Mouse (Mus musculus) megakaryocyte progenitor cell, adult 5-6 weeks (primary cell): Measurements from ENCODE around the gene Krt86. TPM values are rescaled to one million over a fixed set of nuclear protein-coding genes. Genes with fewer than 3 reads are reported as not detected.

Experiments used
- ATAC-seq: replicated peaks from 2 replicates; pipeline ENCODE4 v1.8.0; 2016; ENCODE audit warnings: mild to moderate bottlenecking, moderate TSS enrichment, inconsistent platforms; ENCODE audit not compliant: poor library complexity
- total RNA-seq, 2 experiments: library from RNA; stranded (forward) in 1 of 2; stranded (reverse) in 1 of 2; fragments of 157-497, 149-512 nt in 1 of 2; fragments of 200-1000 nt in 1 of 2; gene quantifications; 2 replicates each; pipeline versions ENCODE4 v1.2.3 to v1.2.4; 2015 to 2017

Gene Krt86
- total RNA-seq (2015) = not detected in 2 replicates
- total RNA-seq (2017) = not detected in 2 replicates

DNA sequence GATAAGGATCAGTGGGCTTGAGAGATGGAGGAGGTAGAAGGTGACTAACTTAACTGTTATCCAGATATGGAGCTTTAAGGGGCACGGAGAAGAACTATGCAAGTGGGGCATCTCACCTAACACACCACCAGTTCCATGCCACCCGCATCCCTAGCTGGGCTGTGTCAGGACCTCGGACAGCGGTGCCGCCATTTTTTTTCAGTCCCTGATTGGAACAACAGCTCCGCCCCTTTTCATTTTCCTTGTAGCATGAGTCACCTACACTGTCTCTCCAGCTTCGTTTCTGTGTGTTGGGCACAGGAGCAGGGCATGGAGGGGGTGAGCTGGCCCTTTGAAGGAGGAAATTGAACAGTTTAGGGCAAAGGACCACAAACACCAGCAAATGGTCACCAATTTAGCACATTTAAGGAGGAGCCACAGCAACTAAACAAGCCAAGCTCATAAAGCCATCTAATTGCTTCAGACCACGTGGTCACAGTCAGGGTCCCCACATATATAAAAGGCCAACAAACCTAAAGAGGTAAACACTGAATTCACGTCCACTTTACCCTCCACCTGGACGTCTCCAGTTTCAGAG, at the start of gene Krt86:
Gene Krt86 (plus strand): TSS at position 527 of the 577 bp plus-strand sequence.
- ATAC-seq = peak; percentile 71

- no peak for ATAC-seq
Measured at GRCm38 (mm10) chr15:101424914-101425313, 48.4 kb upstream of the Krt86 start.

- ATAC-seq = peak; percentile 44
Measured at GRCm38 (mm10) chr15:101436611-101437010, 36.7 kb upstream of the Krt86 start.

DNA sequence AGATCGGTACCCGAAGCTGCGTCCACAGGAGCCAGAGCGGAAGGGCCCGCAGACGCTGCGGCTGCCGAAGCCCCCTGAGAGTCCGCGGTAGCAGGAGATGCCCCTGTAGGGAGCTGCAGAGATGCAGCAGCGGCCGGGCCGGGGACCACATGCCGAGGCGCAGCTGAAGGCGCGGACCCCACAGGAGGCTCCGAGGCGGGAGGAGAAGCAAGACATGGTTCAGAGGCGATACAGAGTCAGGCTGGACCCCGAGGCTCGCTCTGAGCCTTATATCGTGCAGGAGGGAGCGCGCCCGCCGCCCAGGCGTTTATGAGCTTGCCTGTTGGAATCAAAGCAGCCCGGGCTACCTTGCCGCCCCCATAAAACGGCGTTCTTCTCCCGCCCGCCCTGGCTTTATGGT, 34.7 kb upstream of the Krt86 start, which contains the start of gene Krt87:
Gene Krt87 (minus strand): TSS at position 250 of the 400 bp plus-strand sequence.
- ATAC-seq = no peak

DNA sequence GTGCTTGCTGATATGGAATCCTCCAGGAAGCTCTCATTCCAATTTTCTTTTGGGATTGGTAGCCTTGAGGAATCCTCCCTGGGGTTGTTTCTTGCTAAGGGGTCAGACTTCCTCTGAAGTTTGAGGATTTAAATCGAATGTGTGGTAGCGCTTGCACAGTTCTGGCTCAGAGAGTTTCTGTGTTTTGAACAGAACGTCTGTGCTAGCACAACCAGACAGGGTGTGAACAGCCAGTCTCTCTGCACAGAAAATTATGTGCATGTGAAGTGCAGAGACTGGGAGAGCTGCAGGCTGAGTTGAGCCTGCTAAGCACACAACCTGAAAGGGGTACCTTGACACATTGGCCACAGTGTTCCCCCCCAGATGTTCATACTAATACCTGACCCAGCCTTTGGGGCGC, 32.4 kb upstream of the Krt86 start:
- no peak for ATAC-seq

DNA sequence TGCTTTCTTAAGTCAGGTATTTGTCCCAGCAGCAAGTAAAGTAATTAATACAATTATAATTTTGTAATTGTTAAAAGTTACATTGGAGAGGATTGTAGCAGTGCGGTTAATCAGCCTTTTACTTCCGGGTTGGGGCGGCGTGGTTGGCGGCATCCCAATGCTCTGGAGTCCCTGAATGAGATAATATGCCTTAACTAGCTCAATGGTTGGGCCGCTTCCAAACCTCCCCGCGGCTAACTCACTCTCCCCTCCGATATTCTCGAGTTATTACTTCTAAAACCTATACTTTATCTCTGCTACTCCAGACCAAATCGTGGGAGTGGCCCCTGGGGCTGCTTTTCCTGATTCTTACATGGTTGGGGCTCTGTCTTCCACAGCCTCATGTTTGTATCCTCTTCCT, 26.7 kb upstream of the Krt86 start:
- peak; percentile 39 for ATAC-seq

GRCm38 (mm10) chr15:101447444-101447843, 25.8 kb upstream of the Krt86 start, which contains the start of gene Krt88:
Krt88 (plus strand) TSS chr15:101447744.
- ATAC-seq = no peak

DNA sequence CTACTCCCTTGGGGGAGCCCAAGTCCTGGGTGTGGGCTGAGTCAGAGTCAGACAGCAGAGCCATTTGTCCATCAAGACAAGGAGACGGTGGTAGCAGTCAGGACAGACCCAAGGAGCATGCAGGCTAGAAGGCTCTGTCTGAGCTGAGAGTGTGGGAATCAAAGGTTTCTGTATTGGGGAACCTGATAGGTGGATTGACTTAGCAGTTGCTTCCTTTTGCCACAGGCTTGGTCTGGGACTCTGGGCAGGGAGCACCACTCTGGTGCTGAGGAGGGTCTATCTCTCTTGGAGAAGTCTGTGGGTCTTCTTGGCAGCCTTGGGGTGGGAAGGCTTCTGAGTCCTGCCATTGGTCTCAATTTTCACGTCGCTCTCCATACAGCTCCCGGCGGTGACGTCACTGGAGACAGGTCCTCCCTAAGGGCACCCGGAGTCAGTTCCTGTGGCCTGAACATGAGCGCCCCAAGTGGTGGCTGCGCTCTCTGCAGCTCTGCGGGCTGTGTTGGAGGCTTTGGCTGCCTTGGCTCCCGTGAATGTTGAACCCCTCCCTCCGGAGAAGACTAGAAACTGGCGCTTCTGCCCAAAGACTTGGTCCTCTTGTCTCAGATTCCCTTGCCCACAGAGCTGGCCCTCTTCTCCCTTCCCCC, 20.1 kb upstream of the Krt86 start:
- ATAC-seq = peak; percentile 98

DNA sequence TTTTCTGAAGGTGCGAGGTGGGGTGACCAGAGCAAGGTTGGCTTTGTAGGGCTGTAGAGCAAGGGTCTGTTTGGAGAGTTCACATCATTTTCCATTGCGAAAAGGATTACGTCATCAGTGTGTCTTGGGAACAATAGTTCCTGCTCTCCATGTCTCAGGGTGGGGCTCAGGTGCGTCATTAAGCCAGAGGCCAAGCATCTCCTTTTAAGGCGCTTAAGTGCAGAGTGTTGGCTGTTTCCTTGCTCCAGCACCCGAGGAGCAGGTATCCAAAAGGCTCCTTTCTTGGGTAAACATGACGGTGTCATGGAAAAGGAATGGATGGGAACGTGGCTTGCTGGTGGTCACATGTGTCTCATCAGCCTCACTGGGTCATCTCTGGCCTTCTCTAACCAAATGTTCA, 18.5 kb upstream of the Krt86 start:
- no peak for ATAC-seq

- ATAC-seq = no peak
Measured at GRCm38 (mm10) chr15:101455292-101455691, 18.0 kb upstream of the Krt86 start.

GRCm38 (mm10) chr15:101455891-101456290, 17.4 kb upstream of the Krt86 start:
- ATAC-seq = no peak

GRCm38 (mm10) chr15:101458361-101458930, 14.8 kb upstream of the Krt86 start:
- no peak for ATAC-seq

DNA sequence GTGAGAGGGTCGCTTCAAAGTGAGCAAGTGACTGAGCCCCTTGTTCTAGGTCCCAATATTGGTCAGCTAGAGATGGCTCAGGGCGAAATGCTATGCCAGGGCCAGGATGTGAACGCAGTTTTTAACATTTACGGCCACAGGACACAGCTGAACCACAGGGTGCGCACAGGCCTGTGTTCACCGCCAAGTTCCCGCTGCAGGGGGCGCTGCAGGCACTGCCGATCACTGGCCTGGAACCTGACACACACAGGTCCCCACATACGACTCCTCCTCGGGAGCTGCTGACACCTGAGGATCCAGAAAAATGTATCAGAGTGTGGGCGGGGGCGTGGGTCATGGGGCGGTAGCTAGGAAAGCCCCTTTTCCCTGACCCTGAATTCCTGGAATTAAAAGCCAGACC, 14.0 kb upstream of the Krt86 start:
- ATAC-seq = no peak

DNA sequence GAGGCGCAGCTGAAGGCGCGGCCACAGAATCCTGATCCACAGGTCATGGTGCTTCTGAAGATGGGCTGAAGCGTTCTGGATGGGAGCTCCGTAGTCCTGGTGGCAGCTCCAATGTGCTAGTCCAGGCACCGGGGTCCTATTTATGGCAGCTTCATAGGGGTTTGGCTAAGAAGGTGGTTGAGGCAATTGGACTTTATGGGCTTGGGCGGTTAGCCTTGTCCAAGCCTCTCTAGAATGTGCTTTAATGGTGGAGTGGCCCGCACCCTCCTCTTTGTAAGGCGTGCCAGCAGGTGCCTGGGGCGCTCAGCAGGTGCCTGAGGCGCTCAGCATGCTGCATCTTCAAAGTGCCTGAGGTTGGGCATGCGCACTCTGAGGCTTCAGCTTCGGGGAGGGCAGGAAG, 9.6 kb upstream of the Krt86 start, which contains the start of gene Krt81:
Gene Krt81 (minus strand): TSS at position 101 of the 400 bp plus-strand sequence.
- no peak for ATAC-seq

DNA sequence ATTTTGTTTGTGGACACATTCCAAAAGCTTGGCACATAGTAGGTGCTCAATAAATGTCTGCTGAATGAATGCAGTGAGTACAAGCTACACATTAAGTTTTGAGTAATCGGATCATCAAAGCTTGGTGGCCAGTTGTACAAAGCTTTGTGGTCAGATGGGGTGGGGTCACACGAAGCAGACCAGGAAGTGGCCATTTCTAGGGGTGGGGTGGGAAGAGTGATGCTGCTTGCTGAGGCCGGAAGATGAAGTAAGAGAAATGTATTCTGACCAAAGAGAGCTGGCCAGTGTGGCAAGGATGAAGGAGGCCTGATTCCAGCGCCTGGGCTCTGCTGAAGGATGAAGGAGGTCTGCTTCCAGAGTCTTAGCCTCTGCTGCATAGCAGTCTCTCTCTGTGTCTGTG, 4.2 kb upstream of the Krt86 start:
- ATAC-seq = peak; percentile 60; the same call in 1 of the 2 replicates

DNA sequence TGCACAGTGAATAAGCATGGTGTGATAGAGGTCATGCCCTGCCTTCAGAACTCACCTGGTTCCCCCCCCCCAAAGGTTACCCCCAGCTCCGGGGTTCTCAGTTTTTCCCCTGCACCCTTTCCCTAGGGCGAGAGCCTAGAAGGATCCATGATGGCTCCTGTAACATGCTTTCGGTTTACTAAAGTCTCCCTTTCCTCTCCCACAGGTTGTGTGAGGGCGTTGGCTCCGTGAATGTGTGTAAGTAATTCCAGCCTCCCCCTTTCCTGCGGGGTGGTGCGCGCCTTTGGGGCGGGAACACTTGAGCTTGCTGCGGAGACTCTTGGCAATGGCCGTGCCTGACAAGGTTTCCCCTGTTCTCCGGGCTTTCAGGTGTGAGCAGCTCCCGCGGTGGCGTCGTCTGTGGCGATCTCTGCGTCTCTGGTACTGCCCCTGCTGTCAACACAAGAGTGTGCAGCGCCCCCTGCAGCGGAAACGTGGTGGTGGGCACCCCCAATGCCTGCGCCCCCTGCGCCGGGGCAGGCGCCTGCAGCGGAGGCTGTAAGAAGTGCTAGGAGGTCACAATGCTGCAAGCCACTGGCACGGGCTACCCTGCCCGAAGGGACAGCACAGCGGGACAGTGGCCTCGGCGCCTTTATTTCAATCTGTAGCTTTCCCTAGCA, 5.9 kb downstream of the Krt86 start:
- peak; percentile 80 for ATAC-seq

DNA sequence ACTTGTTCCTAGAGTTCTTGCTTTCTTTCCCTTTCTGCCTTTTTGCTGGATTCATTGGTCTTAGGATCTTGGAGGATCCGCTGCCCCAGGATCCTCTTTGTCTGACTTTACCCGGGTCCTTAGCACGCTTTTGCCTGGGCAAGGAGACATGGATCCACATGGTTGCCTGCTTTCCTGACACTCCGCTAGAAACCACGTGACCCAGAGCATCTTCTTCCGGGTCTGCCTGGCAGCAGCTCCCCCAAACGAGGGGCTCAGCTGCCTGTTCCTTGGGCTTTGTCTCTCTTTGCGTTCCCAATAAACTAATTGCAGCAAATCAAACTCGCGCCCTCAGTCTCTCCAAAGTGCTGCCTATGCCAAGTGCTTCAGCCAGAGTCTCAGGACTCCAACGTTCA, 6.4 kb downstream of the Krt86 start:
- no peak for ATAC-seq

GRCm38 (mm10) chr15:101482056-101482455, 8.8 kb downstream of the Krt86 start:
- no peak for ATAC-seq

- no peak for ATAC-seq
Measured at GRCm38 (mm10) chr15:101483646-101484045, 10.4 kb downstream of the Krt86 start.

DNA sequence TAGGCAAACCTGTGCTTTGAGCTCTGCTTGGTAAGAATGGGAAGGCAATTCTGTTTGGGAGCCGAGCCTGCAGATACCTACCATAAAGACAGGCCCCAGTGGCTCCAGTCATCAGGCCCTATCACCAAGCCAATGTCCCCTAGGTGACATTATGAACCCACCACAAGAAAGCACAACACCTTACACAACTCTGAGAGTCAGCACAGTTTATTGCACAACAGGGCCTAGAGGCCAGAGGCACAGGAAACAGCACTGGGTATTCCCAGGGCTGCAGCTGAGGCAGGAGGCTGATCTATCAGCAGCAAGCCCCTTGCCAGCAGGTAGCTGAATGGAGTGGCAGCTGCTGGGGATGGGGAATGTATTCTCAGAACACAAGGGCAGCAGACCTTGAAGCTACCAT, 11.7 kb downstream of the Krt86 start:
- ATAC-seq = peak; percentile 76

GRCm38 (mm10) chr15:101485911-101486635, 12.8 kb downstream of the Krt86 start:
- ATAC-seq = no peak; the same call in 1 of the 2 replicates
